Mouse (Mus musculus) thymus, postnatal 4 days (tissue): ENCODE data around the gene Clec4g.
"Not testable (repeated sequence)": the region's sequence is repeated elsewhere in the genome, so short reads cannot be mapped to it uniquely, and the experiment has no call there.

Experiments
- DNase-seq: peaks from one replicate; pipeline ENCODE4 v3.0.0; 2021

Gene Clec4g

GRCm38 (mm10) chr8:3720551-3720950 lies at the start of gene Clec4g:
Gene Clec4g, minus strand, starts transcription at chr8:3720651.
- DNase-seq, result no peak

- not testable (repeated sequence) for DNase-seq
These were observed 48.2 kb upstream of the Clec4g start for GRCm38 (mm10) chr8:3768641-3769040.

GRCm38 (mm10) chr8:3754261-3754850 lies 33.9 kb upstream of the Clec4g start:
- peak; percentile 90 for DNase-seq

- no peak for DNase-seq
These were observed 28.3 kb upstream of the Clec4g start, which contains the start of gene Cd209a for GRCm38 (mm10) chr8:3748761-3749160. Gene Cd209a, minus strand, starts transcription at chr8:3748984.

GRCm38 (mm10) chr8:3736947-3737346 lies 16.5 kb upstream of the Clec4g start:
- no peak for DNase-seq

- DNase-seq, result no peak
These were observed 15.1 kb upstream of the Clec4g start for GRCm38 (mm10) chr8:3735599-3735998.

GRCm38 (mm10) chr8:3734084-3734483 lies 13.6 kb upstream of the Clec4g start:
- no peak for DNase-seq

GRCm38 (mm10) chr8:3721041-3721440 lies 590 bp upstream of the Clec4g start:
- no peak for DNase-seq

GRCm38 (mm10) chr8:3718559-3718958 lies 1.9 kb downstream of the Clec4g start:
- DNase-seq, result peak; percentile 89

- no peak for DNase-seq
These were observed 3.0 kb downstream of the Clec4g start for GRCm38 (mm10) chr8:3717321-3717954.

DNA sequence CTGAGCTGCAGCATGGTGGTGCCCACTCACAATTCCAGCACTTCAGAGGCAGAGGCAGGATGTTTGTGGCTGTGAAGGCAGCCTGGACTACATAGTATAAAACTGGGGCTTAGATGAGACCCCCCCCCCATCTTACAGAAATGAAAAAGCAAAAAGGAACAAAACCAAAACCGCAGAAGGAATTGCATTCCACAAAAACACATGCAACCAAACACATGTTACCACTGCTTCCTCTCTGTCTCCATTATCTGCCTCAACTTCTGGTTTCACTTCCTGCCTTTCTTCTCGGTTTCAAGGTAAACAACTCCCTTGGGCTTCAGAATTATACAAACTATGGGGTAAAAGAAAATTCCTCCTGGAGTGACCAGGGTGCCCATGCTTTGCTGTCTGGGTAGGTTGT lies 8.8 kb downstream of the Clec4g start:
- peak; percentile 18 for DNase-seq

GRCm38 (mm10) chr8:3710312-3710711 lies 10.1 kb downstream of the Clec4g start:
- no peak for DNase-seq

DNA sequence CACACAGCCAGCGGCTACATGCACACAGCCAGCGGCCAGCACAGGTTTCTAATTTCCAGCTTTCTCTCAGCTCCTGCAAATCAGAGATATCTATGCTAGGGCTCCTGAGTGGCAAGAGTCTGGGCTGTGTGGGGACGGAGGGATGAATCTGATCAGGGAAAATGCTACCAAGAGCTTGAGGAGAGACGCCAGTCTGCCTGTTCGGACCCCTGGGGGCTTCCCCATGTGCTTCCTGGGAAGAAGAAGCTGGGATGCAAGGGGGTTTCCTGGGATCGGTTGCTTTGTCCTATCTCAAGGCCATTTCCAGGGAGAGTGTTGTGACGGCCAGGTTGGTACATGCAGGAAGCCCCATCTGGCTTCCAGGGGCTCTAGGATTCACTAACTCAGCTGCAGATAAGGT lies 12.8 kb downstream of the Clec4g start:
- DNase-seq, result no peak

GRCm38 (mm10) chr8:3705711-3706110 lies 14.7 kb downstream of the Clec4g start:
- DNase-seq, result peak; percentile 57

- DNase-seq, result peak; percentile 43
These were observed 19.0 kb downstream of the Clec4g start for GRCm38 (mm10) chr8:3701491-3701890.

GRCm38 (mm10) chr8:3694121-3694520 lies 26.3 kb downstream of the Clec4g start, which contains the start of gene Fcer2a:
Gene Fcer2a, minus strand, starts transcription at chr8:3694175.
- no peak for DNase-seq

GRCm38 (mm10) chr8:3690774-3691173 lies 29.7 kb downstream of the Clec4g start:
- DNase-seq, result no peak

- DNase-seq, result no peak
These were observed 32.9 kb downstream of the Clec4g start for GRCm38 (mm10) chr8:3687537-3687936.

GRCm38 (mm10) chr8:3685422-3685821 lies 35.0 kb downstream of the Clec4g start:
- DNase-seq, result no peak

- no peak for DNase-seq
These were observed 35.9 kb downstream of the Clec4g start for GRCm38 (mm10) chr8:3684530-3684929.

- DNase-seq, result no peak
These were observed 36.9 kb downstream of the Clec4g start for GRCm38 (mm10) chr8:3683408-3684176.

- DNase-seq, result no peak
These were observed 38.0 kb downstream of the Clec4g start for GRCm38 (mm10) chr8:3682435-3682834.

DNA sequence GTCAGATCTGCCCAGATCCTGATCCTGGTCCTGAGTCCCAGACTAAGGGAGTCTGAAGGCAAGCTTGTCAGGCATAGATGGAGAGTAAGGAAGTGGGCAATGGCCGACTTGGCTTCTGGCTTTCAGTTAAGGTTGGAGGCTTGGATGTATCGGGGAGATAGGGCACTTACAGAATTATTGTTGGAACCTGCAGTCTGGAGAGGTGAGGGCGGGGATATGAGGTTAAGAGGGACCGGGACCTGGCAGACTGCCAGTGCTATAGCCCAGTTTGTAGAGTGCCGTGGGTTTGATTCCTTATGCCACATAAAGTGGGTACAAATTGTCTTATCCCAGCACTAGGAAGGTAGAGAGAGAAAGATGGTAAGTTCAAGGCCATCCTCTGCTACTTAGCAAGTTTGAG lies 40.8 kb downstream of the Clec4g start:
- DNase-seq, result no peak

DNA sequence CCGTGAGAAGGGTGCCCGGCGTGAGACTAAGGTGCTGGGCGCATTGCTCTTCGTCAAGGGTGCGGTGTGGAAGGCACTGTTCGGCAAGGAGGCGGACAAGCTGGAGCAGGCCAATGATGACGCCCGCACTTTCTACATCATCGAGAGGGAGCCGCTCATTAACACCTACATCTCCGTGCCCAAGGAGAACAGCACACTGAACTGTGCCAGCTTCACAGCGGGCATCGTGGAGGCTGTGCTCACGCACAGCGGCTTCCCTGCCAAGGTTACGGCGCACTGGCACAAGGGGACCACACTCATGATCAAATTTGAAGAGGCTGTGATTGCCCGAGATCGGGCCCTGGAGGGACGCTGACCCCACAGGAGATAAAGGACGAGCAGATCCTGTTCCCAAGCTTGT lies 41.2 kb downstream of the Clec4g start:
- no peak for DNase-seq
